Mouse (Mus musculus): ENCODE results near the gene Slc13a3. TPM values are rescaled to one million over a fixed set of nuclear protein-coding genes. Genes with fewer than 3 reads are reported as not detected.

Slc13a3 gene
- polyA plus RNA-seq, 1 experiment from 2014 or later: 0.42 TPM

DNA sequence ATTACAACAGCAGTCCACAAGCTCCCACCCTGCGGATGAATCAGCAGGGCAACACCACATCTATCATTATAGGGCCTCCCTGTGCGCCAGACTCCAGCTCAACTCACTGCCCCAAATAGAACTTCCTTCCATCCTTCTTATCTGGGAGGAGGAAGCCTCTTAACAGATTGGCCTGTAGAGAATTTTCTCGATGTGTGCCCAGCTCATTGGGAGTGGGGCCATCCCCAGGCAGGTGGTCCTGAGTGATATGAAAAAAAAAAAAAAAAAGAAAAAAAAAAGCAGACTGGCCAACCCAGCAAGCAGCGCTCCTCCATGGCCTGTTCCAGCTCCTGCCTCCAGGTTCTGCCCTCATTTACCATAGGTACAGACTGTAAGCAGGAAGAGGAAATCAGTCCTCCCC is 97.0 kb downstream of the Slc13a3 start:
- Histone ChIP-seq H3K9me3 (peaks cover 9% of the 10 kb centered on the region), H3K4me2 (no peak overlapping the region), H3K4me3 (no peak overlapping the region), H3K9ac (no peak overlapping the region), H3K4me1 (no peaks in the 10 kb centered on the region), H3K27me3 (no peaks in the 10 kb centered on the region), H3K36me3 (peaks cover 61% of the 10 kb centered on the region), H3K27ac (no peak overlapping the region)
- ATAC-seq (ENCODE audit: insufficient number of reproducible peaks, insufficient read depth, low FRiP score, low TSS enrichment, low read depth): no peak
- WGBS: 86% methylated on average over 4 of the region's 4 CpGs

DNA sequence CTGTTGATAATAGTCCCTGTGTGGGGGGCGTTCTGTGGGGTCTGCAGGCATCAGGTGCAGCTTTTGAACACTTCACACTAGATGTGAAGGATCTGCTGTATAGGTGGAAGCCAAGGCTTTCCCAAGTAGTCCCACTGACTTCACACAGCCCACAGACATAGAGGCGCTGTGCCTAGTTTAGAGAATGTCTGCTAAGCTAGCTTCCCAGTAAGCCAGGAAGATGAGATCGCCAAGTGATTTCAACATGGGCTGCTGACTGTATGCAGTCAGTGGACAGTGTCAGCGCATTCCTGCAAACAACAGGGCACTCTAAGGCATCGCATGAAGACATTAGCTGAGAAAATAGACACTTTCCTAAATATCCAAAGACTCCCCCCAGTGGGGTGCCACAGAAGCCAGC is 97.6 kb downstream of the Slc13a3 start:
- ATAC-seq (ENCODE audit: insufficient number of reproducible peaks, insufficient read depth, low FRiP score, low TSS enrichment, low read depth): no peak
- no peak overlapping the region for H3K9ac ChIP-seq
- peaks cover 4% of the 10 kb centered on the region for H3K9me3 ChIP-seq
- 89% methylated on average over 5 of the region's 5 CpGs for WGBS
- peaks cover 56% of the 10 kb centered on the region for H3K36me3 ChIP-seq
- H3K4me3 ChIP-seq: no peak overlapping the region
- H3K4me2 ChIP-seq: no peak overlapping the region
- no peaks in the 10 kb centered on the region for H3K27me3 ChIP-seq
- H3K27ac ChIP-seq: no peak overlapping the region
- H3K4me1 ChIP-seq: no peaks in the 10 kb centered on the region

DNA sequence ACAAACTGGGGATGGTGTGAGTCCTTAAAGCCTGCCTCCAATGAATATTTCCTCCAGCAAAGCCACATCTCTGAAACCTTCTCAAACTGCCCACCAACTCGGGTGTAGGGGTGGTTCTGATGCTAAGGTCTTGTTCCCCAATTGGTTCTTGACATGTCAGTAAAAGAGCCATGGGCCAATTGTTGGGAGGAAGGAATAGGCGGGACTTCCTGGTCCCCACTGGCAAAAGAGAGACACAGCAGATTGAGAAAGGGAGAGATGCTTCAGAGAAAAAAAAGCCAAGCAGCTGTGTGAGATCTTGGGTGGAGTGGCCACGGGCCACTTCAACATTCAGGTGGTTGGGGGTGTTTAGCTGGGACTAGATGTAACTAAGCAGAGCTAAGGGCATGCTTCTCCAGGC is 102.0 kb downstream of the Slc13a3 start:
- Histone ChIP-seq H3K9ac (no peak overlapping the region), H3K27ac (no peak overlapping the region), H3K36me3 (peaks cover 19% of the 10 kb centered on the region), H3K4me1 (peaks cover 18% of the 10 kb centered on the region), H3K4me2 (peak overlapping the region; percentile 31; the same call in 1 of the 2 replicates), H3K4me3 (no peak overlapping the region), H3K9me3 (no peaks in the 10 kb centered on the region), H3K27me3 (peaks cover 11% of the 10 kb centered on the region)
- 23% methylated on average over 3 of the region's 3 CpGs for WGBS
- no peak for ATAC-seq (ENCODE audit: insufficient number of reproducible peaks, insufficient read depth, low FRiP score, low TSS enrichment, low read depth)

- no peak overlapping the region for H3K9ac ChIP-seq
- ATAC-seq (ENCODE audit: insufficient number of reproducible peaks, insufficient read depth, low FRiP score, low TSS enrichment, low read depth): no peak
- peaks cover 18% of the 10 kb centered on the region for H3K4me1 ChIP-seq
- no peaks in the 10 kb centered on the region for H3K9me3 ChIP-seq
- H3K4me2 ChIP-seq: no peak overlapping the region
- H3K4me3 ChIP-seq: no peak overlapping the region
- peaks cover 11% of the 10 kb centered on the region for H3K27me3 ChIP-seq
- 75% methylated on average over 3 of the region's 3 CpGs for WGBS
- no peak overlapping the region for H3K27ac ChIP-seq
- H3K36me3 ChIP-seq: peaks cover 12% of the 10 kb centered on the region
Observed at GRCm38 (mm10) chr2:165370348-165370747, 102.7 kb downstream of the Slc13a3 start.

DNA sequence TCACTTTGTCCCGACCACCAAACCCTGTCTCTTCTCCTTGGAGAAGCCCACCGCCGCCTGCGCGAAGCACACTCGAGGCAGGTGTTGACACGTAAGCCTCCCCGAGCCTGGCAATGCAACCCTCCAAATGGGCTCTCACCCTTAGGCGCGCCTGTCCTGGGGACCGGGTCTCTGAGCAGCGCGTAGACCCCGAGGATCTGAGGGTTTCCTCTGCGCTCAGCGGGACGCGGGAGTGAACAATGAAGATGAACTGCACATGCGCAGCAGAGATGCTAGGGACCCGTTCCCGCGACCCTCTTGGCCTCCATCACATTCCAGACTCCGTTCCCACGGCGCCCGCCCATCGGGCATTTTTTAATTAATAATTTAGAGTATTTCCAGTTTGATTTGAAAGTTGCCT is 104.5 kb downstream of the Slc13a3 start, which contains the start of gene Zfp663:
TSS of gene Zfp663 (minus strand) at position 234 of the 400 bp plus-strand sequence.
- H3K27me3 ChIP-seq: peaks cover 15% of the 10 kb centered on the region
- H3K36me3 ChIP-seq: no peaks in the 10 kb centered on the region
- H3K4me3 ChIP-seq: peak within 1 kb of the TSS; percentile 44
- no peak for ATAC-seq (ENCODE audit: insufficient number of reproducible peaks, insufficient read depth, low FRiP score, low TSS enrichment, low read depth)
- peaks cover 26% of the 10 kb centered on the region for H3K4me1 ChIP-seq
- peak within 1 kb of the TSS; percentile 71 for H3K9ac ChIP-seq
- no peak within 1 kb of the TSS for H3K27ac ChIP-seq
- under 1% methylated on average over 27 of the region's 27 CpGs for WGBS
- peak within 1 kb of the TSS; percentile 77 for H3K4me2 ChIP-seq
- H3K9me3 ChIP-seq: no peaks in the 10 kb centered on the region

DNA sequence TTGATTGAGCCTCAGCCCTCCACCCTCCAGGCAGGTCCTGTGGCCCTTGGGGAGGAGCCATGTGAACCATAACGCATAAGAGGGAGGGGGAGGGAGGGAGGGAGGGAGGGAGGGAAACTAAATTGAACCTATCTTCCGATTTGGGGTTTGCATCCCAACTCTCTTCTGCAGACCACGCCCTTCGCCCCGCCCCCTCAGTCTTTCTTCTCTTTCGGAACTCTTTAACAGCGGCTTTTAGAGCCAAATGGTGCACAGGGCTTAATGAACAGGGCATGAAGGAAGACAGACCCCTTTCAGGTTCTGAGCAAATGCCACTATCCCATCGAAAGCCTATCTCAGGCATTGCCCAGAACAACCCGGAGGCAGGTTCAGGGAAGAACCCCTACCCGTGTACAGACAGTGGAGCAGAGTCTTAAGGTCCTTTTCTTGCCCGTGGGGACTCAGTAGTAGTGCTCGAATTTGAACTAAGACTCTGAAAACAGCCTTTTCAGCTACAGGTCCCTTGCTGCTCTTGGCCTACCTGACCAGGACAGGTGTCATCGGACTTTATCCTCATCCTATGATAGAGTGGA is 105.1 kb downstream of the Slc13a3 start:
- peaks cover 20% of the 10 kb centered on the region for H3K27me3 ChIP-seq
- peak overlapping the region; percentile 77 for H3K4me2 ChIP-seq
- peak overlapping the region; percentile 44 for H3K4me3 ChIP-seq
- H3K4me1 ChIP-seq: peaks cover 26% of the 10 kb centered on the region
- no peaks in the 10 kb centered on the region for H3K36me3 ChIP-seq
- ATAC-seq (ENCODE audit: insufficient number of reproducible peaks, insufficient read depth, low FRiP score, low TSS enrichment, low read depth): no peak
- H3K27ac ChIP-seq: no peak overlapping the region
- no peaks in the 10 kb centered on the region for H3K9me3 ChIP-seq
- WGBS: under 1% methylated on average over 12 of the region's 13 CpGs
- H3K9ac ChIP-seq: peak overlapping the region; percentile 71

DNA sequence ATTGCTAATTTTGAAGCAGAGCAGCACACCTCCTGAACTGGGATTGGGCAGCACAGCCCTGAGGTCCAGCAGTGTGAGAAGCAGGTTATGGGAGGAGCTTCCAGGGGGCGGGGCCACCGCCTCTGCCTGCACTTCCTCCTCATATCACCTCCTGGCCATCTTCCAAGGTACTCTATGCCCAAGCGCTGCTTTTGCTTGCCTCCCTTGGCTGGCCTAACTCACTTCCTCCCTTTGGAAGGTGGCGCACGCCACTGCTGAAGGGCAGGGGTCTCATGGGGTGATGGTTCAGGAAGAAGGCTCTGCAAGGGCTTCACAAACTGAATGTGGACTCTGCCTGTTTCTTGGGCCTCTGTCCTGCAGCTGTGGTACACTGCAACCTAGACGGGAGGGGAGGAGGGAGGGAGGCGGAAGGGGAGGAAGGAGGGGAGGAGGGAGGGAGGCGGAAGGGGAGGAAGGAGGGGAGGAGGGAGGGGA is 105.9 kb downstream of the Slc13a3 start:
- peaks cover 21% of the 10 kb centered on the region for H3K27me3 ChIP-seq
- H3K4me1 ChIP-seq: peaks cover 26% of the 10 kb centered on the region
- no peak overlapping the region for H3K4me3 ChIP-seq
- no peaks in the 10 kb centered on the region for H3K36me3 ChIP-seq
- 8% methylated on average over 5 of the region's 8 CpGs for WGBS
- H3K27ac ChIP-seq: no peak overlapping the region
- ATAC-seq (ENCODE audit: insufficient number of reproducible peaks, insufficient read depth, low FRiP score, low TSS enrichment, low read depth): peak; percentile 49; the same call in 1 of the 2 replicates
- no peak overlapping the region for H3K9ac ChIP-seq
- H3K4me2 ChIP-seq: peak overlapping the region; percentile 39
- H3K9me3 ChIP-seq: no peaks in the 10 kb centered on the region

GRCm38 (mm10) chr2:165364334-165365091 is 108.5 kb downstream of the Slc13a3 start:
- H3K4me2 ChIP-seq: peak overlapping the region; percentile 49
- H3K27me3 ChIP-seq: peaks cover 21% of the 10 kb centered on the region
- H3K27ac ChIP-seq: no peak overlapping the region
- H3K9ac ChIP-seq: peak overlapping the region; percentile 27; the same call in 1 of the 2 replicates
- no peaks in the 10 kb centered on the region for H3K9me3 ChIP-seq
- H3K4me1 ChIP-seq: peaks cover 26% of the 10 kb centered on the region
- 0 out of 2 replicates have a peak overlapping the region, but pooled peaks have one; percentile 2 for H3K4me3 ChIP-seq
- 13% methylated on average over 21 of the region's 21 CpGs for WGBS
- ATAC-seq (ENCODE audit: insufficient number of reproducible peaks, insufficient read depth, low FRiP score, low TSS enrichment, low read depth): no peak
- H3K36me3 ChIP-seq: no peaks in the 10 kb centered on the region

- ATAC-seq (ENCODE audit: insufficient number of reproducible peaks, insufficient read depth, low FRiP score, low TSS enrichment, low read depth): no peak
- H3K9ac ChIP-seq: no peak overlapping the region
- H3K4me2 ChIP-seq: no peak overlapping the region
- H3K9me3 ChIP-seq: no peaks in the 10 kb centered on the region
- H3K27me3 ChIP-seq: peaks cover 13% of the 10 kb centered on the region
- peaks cover 21% of the 10 kb centered on the region for H3K4me1 ChIP-seq
- no peaks in the 10 kb centered on the region for H3K36me3 ChIP-seq
- H3K4me3 ChIP-seq: no peak overlapping the region
- 81% methylated on average over 6 of the region's 6 CpGs for WGBS
- no peak overlapping the region for H3K27ac ChIP-seq
Observed at GRCm38 (mm10) chr2:165363282-165363681, 109.7 kb downstream of the Slc13a3 start.

- H3K4me3 ChIP-seq: no peak overlapping the region
- no peaks in the 10 kb centered on the region for H3K9me3 ChIP-seq
- peaks cover 8% of the 10 kb centered on the region for H3K4me1 ChIP-seq
- H3K27me3 ChIP-seq: peaks cover 10% of the 10 kb centered on the region
- no peak overlapping the region for H3K27ac ChIP-seq
- no peak for ATAC-seq (ENCODE audit: insufficient number of reproducible peaks, insufficient read depth, low FRiP score, low TSS enrichment, low read depth)
- no peak overlapping the region for H3K4me2 ChIP-seq
- H3K36me3 ChIP-seq: no peaks in the 10 kb centered on the region
- WGBS: 0% methylated on average over 1 of the region's 1 CpGs
- H3K9ac ChIP-seq: no peak overlapping the region
Observed at GRCm38 (mm10) chr2:165360861-165361260, 112.2 kb downstream of the Slc13a3 start.
